Mouse (Mus musculus): ENCODE data around the gene Etl4. TPM values are rescaled to one million over a fixed set of nuclear protein-coding genes. Genes with fewer than 3 reads are reported as not detected.
A peak's percentile ranks its signal among the peaks of the same experiment; 100 is the strongest.

Etl4 gene
- polyA plus RNA-seq, 1 experiment from 2014 or later: 33.4 TPM

GRCm38 (mm10) chr2:20602656-20603055 is 693.1 kb downstream of the Etl4 start:
- Histone ChIP-seq H3K4me2 (no peak overlapping the region), H3K27ac (ENCODE audit: low read depth) (no peak overlapping the region), H3K36me3 (ENCODE audit: insufficient read depth) (no peaks in the 10 kb centered on the region), H3K27me3 (ENCODE audit: insufficient read depth, low read length) (no peaks in the 10 kb centered on the region), H3K9ac (no peak overlapping the region), H3K9me3 (ENCODE audit: low read depth, low read length) (no peaks in the 10 kb centered on the region), H3K4me1 (ENCODE audit: insufficient read depth) (no peaks in the 10 kb centered on the region), H3K4me3 (ENCODE audit: low read depth, low read length) (no peak overlapping the region)
- WGBS: 68% methylated on average over 2 of the region's 2 CpGs
- DNase-seq: no peak
- ATAC-seq (ENCODE audit: insufficient read depth): no peak
- TF ChIP-seq CTCF (IDR thresholded peaks at IDR 0.05; ENCODE audit: low read depth): no peak

DNA sequence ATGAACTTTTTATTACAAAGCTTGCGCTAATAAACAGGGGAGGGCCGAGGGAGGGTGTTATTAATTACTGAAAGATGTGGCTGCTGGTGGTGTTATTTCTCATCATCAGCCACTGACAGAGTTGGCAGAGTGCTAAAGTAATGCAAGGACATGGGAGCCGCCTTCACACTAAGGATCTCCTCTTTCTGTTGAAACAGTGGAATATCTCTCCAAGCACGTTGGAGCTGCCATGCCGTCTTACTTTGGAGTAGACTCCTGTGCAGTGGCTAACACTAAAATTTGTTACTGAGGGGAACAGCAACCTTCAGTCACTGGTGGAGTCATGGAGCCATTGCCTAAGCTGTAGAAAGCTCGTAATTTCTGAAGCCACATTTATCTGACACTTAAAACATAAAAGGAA is 694.0 kb downstream of the Etl4 start:
- H3K4me1 ChIP-seq (ENCODE audit: insufficient read depth): no peaks in the 10 kb centered on the region
- TF ChIP-seq CTCF (IDR thresholded peaks at IDR 0.05; ENCODE audit: low read depth): no peak
- no peak overlapping the region for H3K4me2 ChIP-seq

GRCm38 (mm10) chr2:20603991-20604390 is 694.4 kb downstream of the Etl4 start:
- Histone ChIP-seq H3K27me3 (ENCODE audit: insufficient read depth, low read length) (no peaks in the 10 kb centered on the region), H3K27ac (ENCODE audit: low read depth) (no peak overlapping the region), H3K4me1 (ENCODE audit: insufficient read depth) (no peaks in the 10 kb centered on the region), H3K36me3 (ENCODE audit: insufficient read depth) (no peaks in the 10 kb centered on the region), H3K9me3 (ENCODE audit: low read depth, low read length) (no peaks in the 10 kb centered on the region), H3K9ac (no peak overlapping the region), H3K4me2 (no peak overlapping the region), H3K4me3 (ENCODE audit: low read depth, low read length) (no peak overlapping the region)
- WGBS: 60% methylated on average over 6 of the region's 6 CpGs
- no peak for TF ChIP-seq CTCF (IDR thresholded peaks at IDR 0.05; ENCODE audit: low read depth)
- DNase-seq: peak; percentile 14
- ATAC-seq (ENCODE audit: insufficient read depth): no peak

More for the DNA sequence above, 694.0 kb downstream of the Etl4 start:
- Histone ChIP-seq H3K36me3 (ENCODE audit: insufficient read depth) (no peaks in the 10 kb centered on the region), H3K27me3 (ENCODE audit: insufficient read depth, low read length) (no peaks in the 10 kb centered on the region), H3K9me3 (ENCODE audit: low read depth, low read length) (no peaks in the 10 kb centered on the region), H3K4me3 (ENCODE audit: low read depth, low read length) (no peak overlapping the region), H3K27ac (ENCODE audit: low read depth) (no peak overlapping the region), H3K9ac (no peak overlapping the region)
- DNase-seq (no peak), ATAC-seq (ENCODE audit: insufficient read depth) (no peak)
- WGBS: 66% methylated on average over 6 of the region's 6 CpGs

GRCm38 (mm10) chr2:20609203-20609602 is 699.6 kb downstream of the Etl4 start:
- DNase-seq (no peak), ATAC-seq (ENCODE audit: insufficient read depth) (no peak)
- WGBS: 66% methylated on average over 8 of the region's 8 CpGs
- Histone ChIP-seq H3K9ac (no peak overlapping the region), H3K36me3 (ENCODE audit: insufficient read depth) (no peaks in the 10 kb centered on the region), H3K4me3 (ENCODE audit: low read depth, low read length) (no peak overlapping the region), H3K9me3 (ENCODE audit: low read depth, low read length) (no peaks in the 10 kb centered on the region), H3K4me2 (no peak overlapping the region), H3K4me1 (ENCODE audit: insufficient read depth) (no peaks in the 10 kb centered on the region), H3K27ac (ENCODE audit: low read depth) (no peak overlapping the region), H3K27me3 (ENCODE audit: insufficient read depth, low read length) (no peaks in the 10 kb centered on the region)
- no peak for TF ChIP-seq CTCF (IDR thresholded peaks at IDR 0.05; ENCODE audit: low read depth)

DNA sequence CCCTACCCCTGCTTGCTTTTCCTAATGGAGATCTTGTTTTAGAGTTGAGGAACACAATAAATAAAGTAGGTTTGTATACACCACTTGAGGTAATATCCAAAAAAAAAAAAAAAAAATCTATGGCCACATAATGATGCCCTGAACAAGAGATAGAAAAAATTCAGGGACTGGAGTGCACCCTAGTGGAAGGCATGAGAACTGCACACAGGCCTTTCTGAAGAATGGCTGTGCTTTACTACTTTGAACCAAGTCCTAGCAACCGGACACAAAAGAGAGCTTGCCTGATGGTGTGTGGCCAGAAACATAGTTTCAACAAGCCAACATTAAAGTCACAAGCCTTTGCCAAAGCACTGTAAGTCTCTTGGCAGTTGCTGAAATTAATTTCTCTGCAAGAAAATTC is 706.4 kb downstream of the Etl4 start:
- H3K36me3 ChIP-seq (ENCODE audit: insufficient read depth): no peaks in the 10 kb centered on the region
- no peak overlapping the region for H3K4me3 ChIP-seq (ENCODE audit: low read depth, low read length)
- no peaks in the 10 kb centered on the region for H3K9me3 ChIP-seq (ENCODE audit: low read depth, low read length)
- no peak overlapping the region for H3K4me2 ChIP-seq
- no peak for ATAC-seq (ENCODE audit: insufficient read depth)
- 59% methylated on average over 1 of the region's 1 CpGs for WGBS
- no peak overlapping the region for H3K9ac ChIP-seq
- no peaks in the 10 kb centered on the region for H3K27me3 ChIP-seq (ENCODE audit: insufficient read depth, low read length)
- TF ChIP-seq CTCF (IDR thresholded peaks at IDR 0.05; ENCODE audit: low read depth): peak; percentile 78
- no peaks in the 10 kb centered on the region for H3K4me1 ChIP-seq (ENCODE audit: insufficient read depth)
- H3K27ac ChIP-seq (ENCODE audit: low read depth): no peak overlapping the region
- peak; percentile 69 for DNase-seq

DNA sequence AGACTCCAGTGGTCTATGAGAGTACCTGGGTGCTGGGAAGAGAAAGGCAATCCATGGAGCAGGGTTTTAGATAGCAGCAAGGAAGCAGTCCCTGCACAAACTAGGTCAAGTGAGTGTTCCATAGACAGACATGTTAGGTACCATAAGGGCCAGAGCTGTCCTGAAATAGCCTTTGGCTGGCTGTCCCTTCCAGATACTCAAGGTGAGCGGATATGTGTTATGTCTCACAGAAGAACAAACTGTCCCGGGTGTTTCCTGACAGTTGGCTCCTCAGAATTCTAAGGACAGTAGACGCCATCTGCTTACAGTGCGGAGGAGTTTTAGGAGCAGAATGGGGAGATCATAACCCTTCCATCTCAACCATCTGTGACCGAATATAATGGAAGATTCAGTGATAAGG is 708.8 kb downstream of the Etl4 start:
- 84% methylated on average over 5 of the region's 5 CpGs for WGBS

GRCm38 (mm10) chr2:20619881-20620280 is 710.3 kb downstream of the Etl4 start:
- 44% methylated on average over 5 of the region's 5 CpGs for WGBS
- no peak for ATAC-seq (ENCODE audit: insufficient read depth)
- DNase-seq: no peak

More for the DNA sequence above, 708.8 kb downstream of the Etl4 start:
- Histone ChIP-seq H3K4me3 (ENCODE audit: low read depth, low read length) (no peak overlapping the region), H3K36me3 (ENCODE audit: insufficient read depth) (no peaks in the 10 kb centered on the region), H3K9me3 (ENCODE audit: low read depth, low read length) (no peaks in the 10 kb centered on the region), H3K27ac (ENCODE audit: low read depth) (no peak overlapping the region), H3K4me2 (no peak overlapping the region), H3K9ac (no peak overlapping the region), H3K4me1 (ENCODE audit: insufficient read depth) (no peaks in the 10 kb centered on the region), H3K27me3 (ENCODE audit: insufficient read depth, low read length) (no peaks in the 10 kb centered on the region)
- TF ChIP-seq CTCF (IDR thresholded peaks at IDR 0.05; ENCODE audit: low read depth): no peak
- ATAC-seq (ENCODE audit: insufficient read depth): no peak
- no peak for DNase-seq

More at GRCm38 (mm10) chr2:20619881-20620280, 710.3 kb downstream of the Etl4 start:
- H3K27ac ChIP-seq (ENCODE audit: low read depth): no peak overlapping the region
- H3K36me3 ChIP-seq (ENCODE audit: insufficient read depth): no peaks in the 10 kb centered on the region
- H3K27me3 ChIP-seq (ENCODE audit: insufficient read depth, low read length): no peaks in the 10 kb centered on the region
- H3K9ac ChIP-seq: no peak overlapping the region
- no peak for TF ChIP-seq CTCF (IDR thresholded peaks at IDR 0.05; ENCODE audit: low read depth)
- H3K4me1 ChIP-seq (ENCODE audit: insufficient read depth): no peaks in the 10 kb centered on the region
- no peak overlapping the region for H3K4me2 ChIP-seq
- no peaks in the 10 kb centered on the region for H3K9me3 ChIP-seq (ENCODE audit: low read depth, low read length)
- H3K4me3 ChIP-seq (ENCODE audit: low read depth, low read length): no peak overlapping the region

Data from lung, embryonic 14.5 days (tissue).